Mouse (Mus musculus) E14TG2a.4 (cell line): Measurements from ENCODE around the gene Utp3.
"Not testable (repeated sequence)": the region's sequence is repeated elsewhere in the genome, so short reads cannot be mapped to it uniquely, and the experiment has no call there.

Experiments used
- H3K27me3 ChIP-seq: 2 replicates; pipeline ENCODE4 v1.6.1; 2014; ENCODE audit warnings: low read length, control low read depth; ENCODE audit not compliant: insufficient read depth
- H3K36me3 ChIP-seq: 2 replicates; pipeline ENCODE4 v1.6.1; 2014; ENCODE audit warnings: low read length, control low read depth; ENCODE audit not compliant: insufficient read depth
- H3K4me1 ChIP-seq: replicated peaks from 2 replicates; pipeline ENCODE4 v1.6.1; 2014; ENCODE audit warnings: low read depth, low read length, control low read depth
- H3K4me3 ChIP-seq: replicated peaks from 2 replicates; pipeline ENCODE4 v1.5.1; 2014; ENCODE audit warnings: mild to moderate bottlenecking, low read length
- H3K9me3 ChIP-seq: 2 replicates; pipeline ENCODE4 v1.6.1; 2014; ENCODE audit warnings: low read length, control low read depth
- CTCF ChIP-seq: conservative IDR thresholded peaks from 2 replicates; pipeline ENCODE4 v1.5.1; 2014; ENCODE audit warnings: low read length
- NANOG ChIP-seq: IDR thresholded peaks from 2 replicates; pipeline ENCODE4 v1.6.1; 2014; ENCODE audit warnings: borderline replicate concordance, low read length, mixed read lengths
- POU5F1 ChIP-seq: IDR thresholded peaks from 2 replicates; pipeline ENCODE4 v1.6.1; 2014; ENCODE audit warnings: low read length, borderline replicate concordance

The Utp3 gene

GRCm38 (mm10) chr5:88554086-88554886 lies at the start of gene Utp3:
Gene Utp3, plus strand, starts transcription at chr5:88554462.
- peaks cover 43% of the 10 kb centered on the region for H3K4me1 ChIP-seq
- H3K4me3 ChIP-seq: peak within 1 kb of the TSS; percentile 100
- no peaks in the 10 kb centered on the region for H3K9me3 ChIP-seq
- no peaks in the 10 kb centered on the region for H3K27me3 ChIP-seq
- TF ChIP-seq POU5F1: no peak
- TF ChIP-seq CTCF: no peak; the same call in 1 of the 2 replicates
- TF ChIP-seq NANOG: no peak
- peaks cover 32% of the 10 kb centered on the region for H3K36me3 ChIP-seq

DNA sequence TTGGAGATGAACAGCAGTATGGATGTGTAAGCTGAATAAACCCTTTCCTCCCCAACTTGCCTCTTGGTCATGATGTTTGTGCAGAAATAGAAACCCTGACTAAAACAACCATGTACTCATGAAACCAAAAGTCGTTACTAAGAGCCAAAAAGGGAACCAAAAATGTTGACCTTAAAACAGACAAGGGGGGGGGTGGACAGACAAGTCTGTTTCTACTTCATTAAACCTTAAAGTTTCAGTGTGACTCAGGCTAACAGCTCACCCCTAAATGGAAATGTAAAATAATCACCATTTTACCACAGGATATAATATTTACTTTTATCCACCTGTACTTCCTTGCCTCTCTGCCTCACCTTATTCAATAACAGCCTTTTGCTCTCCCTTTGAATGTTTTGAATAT lies 45.7 kb upstream of the Utp3 start:
- TF ChIP-seq POU5F1 (no peak), CTCF (no peak), NANOG (no peak)
- H3K4me1 ChIP-seq: no peaks in the 10 kb centered on the region
- no peaks in the 10 kb centered on the region for H3K36me3 ChIP-seq
- H3K4me3 ChIP-seq: no peak overlapping the region
- no peaks in the 10 kb centered on the region for H3K9me3 ChIP-seq
- H3K27me3 ChIP-seq: peaks cover 7% of the 10 kb centered on the region

- H3K4me1 ChIP-seq: no peaks in the 10 kb centered on the region
- H3K9me3 ChIP-seq: no peaks in the 10 kb centered on the region
- TF ChIP-seq POU5F1 (no peak), NANOG (no peak), CTCF (no peak)
- H3K36me3 ChIP-seq: no peaks in the 10 kb centered on the region
- peaks cover 7% of the 10 kb centered on the region for H3K27me3 ChIP-seq
- H3K4me3 ChIP-seq: no peak overlapping the region
Observed at GRCm38 (mm10) chr5:88508990-88509389, 45.3 kb upstream of the Utp3 start.

DNA sequence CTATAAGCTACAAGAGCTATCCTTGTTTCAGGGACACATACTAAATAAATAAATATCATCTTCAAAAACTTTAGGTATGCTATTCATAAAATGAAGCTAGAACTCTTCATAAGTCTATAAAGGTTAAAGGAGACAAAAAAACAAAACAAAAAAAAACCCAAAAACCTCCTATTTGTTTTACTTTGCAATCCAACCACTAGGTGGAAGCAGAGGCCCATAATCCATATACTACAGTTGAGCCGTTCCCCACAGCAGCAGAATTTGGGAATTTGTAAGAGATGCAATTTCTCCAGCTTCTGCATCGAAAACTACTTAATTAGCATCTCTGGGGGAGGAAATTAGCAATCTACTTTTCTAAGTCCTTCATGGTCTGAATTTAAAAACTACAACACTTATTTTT lies 35.0 kb upstream of the Utp3 start:
- Histone ChIP-seq H3K4me3 (no peak overlapping the region), H3K27me3 (no peaks in the 10 kb centered on the region), H3K36me3 (no peaks in the 10 kb centered on the region), H3K4me1 (no peaks in the 10 kb centered on the region), H3K9me3 (no peaks in the 10 kb centered on the region)
- TF ChIP-seq POU5F1 (no peak), CTCF (peak; percentile 65)

- no peaks in the 10 kb centered on the region for H3K4me1 ChIP-seq
- H3K4me3 ChIP-seq: no peak within 1 kb of the TSS
- no peaks in the 10 kb centered on the region for H3K9me3 ChIP-seq
- TF ChIP-seq POU5F1 (no peak), CTCF (no peak), NANOG (no peak)
- no peaks in the 10 kb centered on the region for H3K27me3 ChIP-seq
- H3K36me3 ChIP-seq: no peaks in the 10 kb centered on the region
Observed at GRCm38 (mm10) chr5:88527657-88528056, 26.6 kb upstream of the Utp3 start, which contains the start of gene Jchain. Gene Jchain, minus strand, starts transcription at chr5:88527891.

DNA sequence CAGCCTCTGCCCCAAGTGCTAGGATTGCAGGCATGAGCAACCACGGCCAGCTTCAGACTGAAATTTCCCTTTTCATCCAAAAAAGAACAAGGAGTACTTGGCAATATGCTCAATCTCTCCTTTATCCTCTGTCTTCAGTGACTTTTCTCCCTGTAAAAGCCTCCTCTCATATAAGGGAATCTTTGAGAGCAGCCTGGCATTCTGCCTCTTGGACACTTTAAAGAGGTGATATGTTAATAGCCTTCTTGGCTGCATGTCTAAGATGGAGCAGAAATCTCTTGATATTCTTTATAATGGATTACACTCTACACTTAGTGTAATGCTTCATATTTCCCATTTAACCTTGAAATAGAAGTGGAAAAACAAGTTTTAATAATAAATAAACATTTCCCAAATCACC lies 23.4 kb upstream of the Utp3 start:
- no peaks in the 10 kb centered on the region for H3K36me3 ChIP-seq
- no peaks in the 10 kb centered on the region for H3K4me1 ChIP-seq
- H3K4me3 ChIP-seq: no peak overlapping the region
- TF ChIP-seq CTCF: no peak
- no peak for TF ChIP-seq NANOG
- TF ChIP-seq POU5F1: no peak
- no peaks in the 10 kb centered on the region for H3K9me3 ChIP-seq
- H3K27me3 ChIP-seq: no peaks in the 10 kb centered on the region

- no peaks in the 10 kb centered on the region for H3K36me3 ChIP-seq
- H3K9me3 ChIP-seq: no peaks in the 10 kb centered on the region
Observed at GRCm38 (mm10) chr5:88534697-88535096, 19.6 kb upstream of the Utp3 start.

GRCm38 (mm10) chr5:88540845-88541244 lies 13.4 kb upstream of the Utp3 start:
- no peak for TF ChIP-seq POU5F1
- TF ChIP-seq NANOG: no peak
- no peak for TF ChIP-seq CTCF
- H3K9me3 ChIP-seq: no peaks in the 10 kb centered on the region
- no peaks in the 10 kb centered on the region for H3K36me3 ChIP-seq
- H3K4me3 ChIP-seq: no peak overlapping the region
- H3K4me1 ChIP-seq: peaks cover 7% of the 10 kb centered on the region
- no peaks in the 10 kb centered on the region for H3K27me3 ChIP-seq

More at GRCm38 (mm10) chr5:88534697-88535096, 19.6 kb upstream of the Utp3 start:
- no peak overlapping the region for H3K4me3 ChIP-seq
- H3K4me1 ChIP-seq: no peaks in the 10 kb centered on the region
- no peak for TF ChIP-seq POU5F1
- TF ChIP-seq NANOG: no peak
- no peak for TF ChIP-seq CTCF
- H3K27me3 ChIP-seq: no peaks in the 10 kb centered on the region

- Histone ChIP-seq H3K27me3 (no peaks in the 10 kb centered on the region), H3K9me3 (no peaks in the 10 kb centered on the region), H3K4me3 (no peak overlapping the region), H3K36me3 (no peaks in the 10 kb centered on the region), H3K4me1 (peaks cover 7% of the 10 kb centered on the region)
- TF ChIP-seq CTCF (peak; percentile 80), NANOG (no peak), POU5F1 (no peak)
Observed at GRCm38 (mm10) chr5:88542651-88543282, 11.5 kb upstream of the Utp3 start.

- not testable (repeated sequence) for H3K4me1 ChIP-seq, H3K36me3 ChIP-seq, H3K27me3 ChIP-seq, H3K9me3 ChIP-seq, H3K4me3 ChIP-seq
Observed at GRCm38 (mm10) chr5:88544411-88544810, 9.9 kb upstream of the Utp3 start.
